Mouse (Mus musculus) erythroblast, embryonic 14.5 days (primary cell): ENCODE measurements around the gene Rpa1. TPM values are rescaled to one million over a fixed set of nuclear protein-coding genes. Genes with fewer than 3 reads are reported as not detected.

Experiments used
- H3K27me3 ChIP-seq: 2 replicates; pipeline ENCODE4 v1.6.1; 2012; ENCODE audit warnings: inconsistent platforms; ENCODE audit not compliant: control insufficient read depth
- H3K36me3 ChIP-seq: 2 replicates; pipeline ENCODE4 v1.6.1; 2012; ENCODE audit warnings: mild to moderate bottlenecking, inconsistent platforms; ENCODE audit not compliant: control insufficient read depth
- H3K4me1 ChIP-seq: 2 replicates; pipeline ENCODE4 v1.6.1; 2012; ENCODE audit warnings: inconsistent platforms; ENCODE audit not compliant: control insufficient read depth
- H3K4me3 ChIP-seq: replicated peaks from 2 replicates; pipeline ENCODE3; 2012; ENCODE audit warnings: moderate library complexity, mild to moderate bottlenecking, inconsistent platforms
- H3K9me3 ChIP-seq: 2 replicates; pipeline ENCODE4 v1.6.1; 2012; ENCODE audit warnings: low read length, inconsistent platforms, mixed read lengths; ENCODE audit not compliant: control insufficient read depth
- GATA1 ChIP-seq: IDR thresholded peaks from 2 replicates; pipeline ENCODE4 v1.6.1; 2012; ENCODE audit warnings: low read length, inconsistent platforms, mixed read lengths
- TAL1 ChIP-seq: IDR thresholded peaks from 3 replicates; pipeline ENCODE4 v1.6.1; 2012; ENCODE audit warnings: low read length, inconsistent platforms, mixed read lengths
- polyA plus RNA-seq: library from polyadenylated mRNA; stranded (reverse); fragments of >175 nt; gene quantifications from 2 replicates; pipeline ENCODE4 v1.2.3, GENCODE M21; 2012

Rpa1 gene
- polyA plus RNA-seq, 1 experiment, result 7.1 TPM

DNA sequence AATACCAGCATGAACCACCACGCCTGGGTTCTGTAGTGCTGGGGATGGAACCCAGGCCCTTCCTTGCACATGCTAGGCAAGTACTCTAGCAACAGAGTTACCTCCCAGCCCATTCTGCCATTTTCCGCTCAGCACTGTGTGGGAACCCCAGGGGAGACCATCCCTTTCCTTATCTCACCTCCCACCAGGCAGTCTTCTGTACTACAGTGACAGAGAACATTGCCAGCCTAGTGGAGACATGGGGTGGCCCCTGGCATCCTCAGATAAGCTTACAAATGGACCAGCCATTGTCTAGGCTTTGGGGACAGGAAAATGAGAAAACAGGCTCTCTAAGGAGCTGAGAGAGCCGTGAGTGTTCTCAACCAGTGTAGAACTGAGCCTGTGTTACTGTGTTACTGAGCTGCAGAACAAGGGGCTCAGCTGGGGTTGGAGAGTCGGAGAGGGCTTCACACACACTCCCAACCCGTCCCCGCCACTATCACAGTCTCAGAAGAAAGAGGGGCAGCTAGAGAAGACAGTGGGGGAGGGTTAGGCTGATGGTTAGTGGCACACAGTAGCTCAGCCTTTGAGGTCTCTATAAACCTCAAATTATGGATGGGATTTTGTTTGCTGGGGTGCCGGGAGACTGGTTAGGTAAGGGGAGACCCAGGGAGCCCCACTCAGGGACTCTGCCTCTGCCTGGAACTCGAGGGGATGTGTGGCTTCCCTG is 77.7 kb downstream of the Rpa1 start:
- Histone ChIP-seq H3K4me3 (peak overlapping the region; percentile 28), H3K9me3 (no peaks in the 10 kb centered on the region), H3K36me3 (no peaks in the 10 kb centered on the region), H3K4me1 (peaks cover 43% of the 10 kb centered on the region), H3K27me3 (no peaks in the 10 kb centered on the region)
- TF ChIP-seq TAL1 (peak; percentile 59; the same call in 2 of the 3 replicates), GATA1 (peak; percentile 41; the same call in 1 of the 2 replicates)

DNA sequence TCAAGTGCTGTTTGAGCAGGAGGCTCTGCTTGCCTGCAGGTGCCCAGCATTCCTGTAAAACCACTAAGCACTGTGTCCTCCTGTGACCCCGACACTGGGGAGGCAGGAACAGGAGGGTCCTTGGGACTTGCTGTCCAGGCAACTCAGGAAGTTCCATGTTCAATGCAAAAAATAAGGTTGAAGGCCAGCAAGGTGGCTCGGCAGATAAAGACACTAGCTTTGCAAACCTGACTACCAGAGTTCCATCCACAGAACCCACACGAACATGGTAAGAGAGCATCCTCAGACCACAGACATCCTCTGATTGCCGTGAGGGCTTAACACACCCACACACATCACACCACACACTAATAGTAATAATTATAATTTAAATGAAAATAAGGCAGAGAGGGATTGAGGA is 78.9 kb downstream of the Rpa1 start:
- no peaks in the 10 kb centered on the region for H3K9me3 ChIP-seq
- no peaks in the 10 kb centered on the region for H3K27me3 ChIP-seq
- peaks cover 40% of the 10 kb centered on the region for H3K4me1 ChIP-seq
- no peak for TF ChIP-seq GATA1
- TF ChIP-seq TAL1, result no peak
- no peaks in the 10 kb centered on the region for H3K36me3 ChIP-seq
- H3K4me3 ChIP-seq, result no peak overlapping the region

DNA sequence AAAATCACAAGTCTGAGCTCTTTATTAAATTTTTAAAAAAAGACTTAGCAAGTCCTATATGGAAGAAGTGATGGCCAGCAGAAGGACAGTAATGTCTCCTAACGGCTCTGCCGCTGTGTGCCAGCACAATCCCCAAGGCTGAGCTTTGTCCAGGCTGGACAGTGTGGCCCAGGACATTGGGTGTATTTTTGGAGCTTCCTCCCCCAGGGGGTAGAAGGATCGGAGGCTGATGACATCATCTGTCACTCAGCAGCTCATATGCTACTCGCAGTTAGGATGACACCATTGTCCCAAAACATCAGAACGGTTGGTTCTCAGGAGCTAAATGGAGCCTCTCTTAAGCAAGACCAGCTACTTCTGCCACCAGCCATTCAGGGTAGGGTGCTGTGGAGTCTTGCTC is 79.6 kb downstream of the Rpa1 start:
- H3K27me3 ChIP-seq, result no peaks in the 10 kb centered on the region
- H3K36me3 ChIP-seq, result no peaks in the 10 kb centered on the region
- TF ChIP-seq TAL1, result no peak
- TF ChIP-seq GATA1, result no peak
- H3K9me3 ChIP-seq, result no peaks in the 10 kb centered on the region
- no peak overlapping the region for H3K4me3 ChIP-seq
- peaks cover 39% of the 10 kb centered on the region for H3K4me1 ChIP-seq

DNA sequence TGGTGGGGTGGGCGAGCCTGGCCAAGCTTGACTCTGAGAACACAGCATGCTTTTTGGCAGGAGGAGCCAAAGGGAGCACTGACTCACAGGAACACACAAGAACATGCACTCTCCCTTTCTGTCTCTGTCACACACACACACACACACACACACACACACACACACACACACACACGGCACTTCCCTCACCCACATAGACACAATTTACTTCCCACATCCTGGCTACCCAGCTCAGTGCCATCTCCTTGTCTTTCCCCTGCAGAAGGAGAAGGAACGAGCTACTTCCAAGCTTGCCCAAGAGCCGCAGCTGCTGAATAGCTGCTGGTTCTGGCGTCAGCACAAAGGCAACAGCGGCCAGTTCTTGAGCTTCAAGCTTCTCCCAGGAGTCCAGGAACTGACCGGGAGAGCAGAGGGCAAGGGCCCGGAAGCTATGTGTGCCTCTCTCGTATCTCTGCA is 80.3 kb downstream of the Rpa1 start:
- no peak overlapping the region for H3K4me3 ChIP-seq
- H3K4me1 ChIP-seq, result peaks cover 40% of the 10 kb centered on the region
- no peaks in the 10 kb centered on the region for H3K36me3 ChIP-seq
- H3K9me3 ChIP-seq, result no peaks in the 10 kb centered on the region
- no peaks in the 10 kb centered on the region for H3K27me3 ChIP-seq
- TF ChIP-seq TAL1 (no peak), GATA1 (no peak)

DNA sequence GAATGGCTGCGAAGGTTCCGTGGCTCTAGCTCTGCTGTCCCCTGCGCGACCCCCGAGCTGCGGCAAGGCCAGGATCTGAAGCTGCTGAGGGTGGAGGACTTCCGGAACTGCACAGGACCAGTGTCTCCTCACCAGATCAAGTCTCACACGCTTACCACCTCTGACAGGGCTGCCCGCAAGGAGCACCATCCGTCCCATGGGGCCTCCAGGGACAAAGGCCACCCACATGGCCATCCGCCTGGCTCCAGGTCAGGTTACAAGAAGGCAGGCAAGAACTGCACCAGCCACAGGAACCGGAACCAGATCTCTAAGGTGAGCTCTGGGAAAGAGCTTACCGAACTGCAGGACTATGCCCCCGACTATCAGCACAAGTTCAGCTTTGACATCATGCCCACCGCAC is 82.6 kb downstream of the Rpa1 start:
- H3K27me3 ChIP-seq, result no peaks in the 10 kb centered on the region

DNA sequence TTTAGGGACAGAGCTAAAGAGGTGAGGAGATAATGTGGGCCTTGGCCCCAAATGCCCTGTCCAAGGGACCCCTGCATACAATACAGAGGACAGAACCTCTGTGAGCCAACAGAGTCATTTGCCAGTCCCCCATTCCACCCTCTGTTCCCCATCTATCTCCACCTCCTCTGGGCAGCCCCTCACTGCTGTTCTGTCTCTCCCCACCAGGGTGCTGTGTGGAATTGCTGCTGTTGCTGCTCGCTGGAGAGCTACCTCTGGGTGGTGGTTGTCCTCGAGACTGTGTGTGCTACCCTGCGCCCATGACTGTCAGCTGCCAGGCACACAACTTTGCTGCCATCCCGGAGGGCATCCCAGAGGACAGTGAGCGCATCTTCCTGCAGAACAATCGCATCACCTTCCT is 83.6 kb downstream of the Rpa1 start:
- Histone ChIP-seq H3K4me1 (peaks cover 38% of the 10 kb centered on the region), H3K27me3 (no peaks in the 10 kb centered on the region), H3K9me3 (no peaks in the 10 kb centered on the region), H3K4me3 (no peak overlapping the region), H3K36me3 (no peaks in the 10 kb centered on the region)
- TF ChIP-seq GATA1 (no peak), TAL1 (no peak)

More for the DNA sequence above, 82.6 kb downstream of the Rpa1 start:
- no peaks in the 10 kb centered on the region for H3K36me3 ChIP-seq
- TF ChIP-seq TAL1 (no peak), GATA1 (no peak)
- no peaks in the 10 kb centered on the region for H3K9me3 ChIP-seq
- peaks cover 48% of the 10 kb centered on the region for H3K4me1 ChIP-seq
- H3K4me3 ChIP-seq, result no peak overlapping the region

DNA sequence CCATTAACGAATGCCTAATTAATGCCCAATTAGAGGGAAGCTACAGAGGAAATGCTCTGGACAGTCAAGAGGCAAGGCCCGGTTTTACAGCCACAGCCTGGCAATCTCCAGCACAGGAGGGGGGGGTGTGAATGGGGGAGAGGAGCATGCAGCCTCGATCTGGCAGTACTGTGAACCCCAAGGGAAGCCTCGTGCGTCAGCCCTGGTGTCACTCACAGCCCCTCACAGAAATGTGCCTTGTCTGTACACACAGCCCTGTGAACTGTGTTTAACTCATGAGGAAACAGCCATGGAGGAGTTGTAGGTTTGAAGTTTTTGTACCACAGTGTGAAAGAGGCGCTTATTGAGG is 84.2 kb downstream of the Rpa1 start:
- H3K4me3 ChIP-seq, result no peak overlapping the region
- peaks cover 33% of the 10 kb centered on the region for H3K4me1 ChIP-seq
- TF ChIP-seq TAL1, result no peak
- TF ChIP-seq GATA1, result no peak
- no peaks in the 10 kb centered on the region for H3K36me3 ChIP-seq
- no peaks in the 10 kb centered on the region for H3K9me3 ChIP-seq
- H3K27me3 ChIP-seq, result no peaks in the 10 kb centered on the region

DNA sequence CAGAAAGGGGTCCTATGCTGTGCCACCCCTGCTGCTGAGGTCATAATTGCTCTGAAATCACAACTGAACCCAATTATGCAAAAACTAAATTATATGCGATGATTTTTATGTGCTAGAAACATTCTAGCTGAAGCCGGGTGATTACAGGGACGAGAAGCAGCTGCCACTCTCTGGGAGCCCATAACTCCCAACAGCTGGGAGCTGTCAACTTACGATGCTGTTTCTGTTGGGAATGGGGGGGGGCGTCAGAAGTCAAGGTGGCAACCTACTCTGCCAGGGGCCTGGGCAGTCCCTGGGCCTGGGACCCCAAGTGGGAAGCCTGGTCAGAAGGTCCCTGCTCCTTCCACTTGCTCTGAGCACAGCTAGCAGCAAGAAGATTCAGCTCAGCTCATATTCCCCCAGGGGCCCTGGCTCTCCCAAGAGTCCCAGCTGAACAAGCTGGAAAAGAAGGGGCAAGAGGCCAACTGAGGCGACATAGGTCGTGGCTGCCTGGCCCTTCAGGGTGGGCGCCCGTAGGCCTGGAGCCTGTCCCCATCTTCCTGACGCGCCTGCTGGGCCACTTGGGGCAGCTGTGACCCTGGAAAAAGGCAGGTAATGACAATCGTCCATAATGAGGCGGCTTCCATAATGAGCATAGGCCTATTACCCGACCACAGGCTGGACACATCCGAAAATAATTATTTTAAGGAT is 84.7 kb downstream of the Rpa1 start:
- TF ChIP-seq GATA1 (no peak), TAL1 (no peak)
- H3K9me3 ChIP-seq, result no peaks in the 10 kb centered on the region

DNA sequence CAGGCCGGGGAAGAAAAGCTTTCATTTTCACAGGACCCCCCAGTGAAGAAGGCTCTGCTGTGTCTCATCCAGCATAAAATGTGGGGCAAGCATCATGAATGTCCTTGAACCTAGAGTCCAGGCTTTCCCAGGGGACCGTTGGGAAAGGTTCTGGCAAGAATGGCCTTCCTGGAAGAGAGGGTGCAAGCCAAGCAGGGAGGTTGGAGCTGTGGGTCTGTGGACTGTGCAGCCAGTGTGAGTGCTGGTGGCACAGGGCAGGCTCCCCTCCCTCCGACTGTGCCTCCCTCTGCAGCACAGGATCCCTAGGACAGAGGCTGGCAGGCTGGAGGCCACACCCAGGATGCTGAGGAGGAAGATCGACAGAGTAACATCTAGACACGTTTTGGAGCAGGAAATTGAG is 85.3 kb downstream of the Rpa1 start:
- Histone ChIP-seq H3K36me3 (no peaks in the 10 kb centered on the region), H3K27me3 (no peaks in the 10 kb centered on the region), H3K4me3 (no peak overlapping the region), H3K9me3 (no peaks in the 10 kb centered on the region), H3K4me1 (peaks cover 24% of the 10 kb centered on the region)
- no peak for TF ChIP-seq TAL1
- no peak for TF ChIP-seq GATA1

More for the DNA sequence above, 84.7 kb downstream of the Rpa1 start:
- Histone ChIP-seq H3K36me3 (no peaks in the 10 kb centered on the region), H3K4me1 (peaks cover 29% of the 10 kb centered on the region), H3K27me3 (no peaks in the 10 kb centered on the region), H3K4me3 (no peak overlapping the region)
